Mouse (Mus musculus) embryonic fibroblast, embryonic 13.5 days (primary cell): ENCODE data around the gene Osbp2. TPM values are rescaled to one million over a fixed set of nuclear protein-coding genes. Genes with fewer than 3 reads are reported as not detected.
A peak's percentile ranks its signal among the peaks of the same experiment; 100 is the strongest.

Source experiments
- H3K27ac ChIP-seq: 2 replicates; pipeline ENCODE4 v1.5.1; 2012; ENCODE audit warnings: low read length, control low read depth, inconsistent platforms; ENCODE audit not compliant: insufficient read depth
- H3K4me1 ChIP-seq: 2 replicates; pipeline ENCODE4 v1.6.1; 2011; ENCODE audit warnings: low read length; ENCODE audit not compliant: control insufficient read depth, insufficient read depth
- H3K4me3 ChIP-seq: 2 replicates; pipeline ENCODE4 v1.5.1; 2011; ENCODE audit warnings: mild to moderate bottlenecking, control low read depth, low read length; ENCODE audit not compliant: insufficient read depth
- CTCF ChIP-seq: IDR thresholded peaks from 2 replicates; pipeline ENCODE4 v1.5.1; 2011; ENCODE audit warnings: mild to moderate bottlenecking, control low read depth, low read length, moderate library complexity, borderline replicate concordance; ENCODE audit not compliant: insufficient read depth
- POLR2A ChIP-seq: IDR thresholded peaks from 2 replicates; pipeline ENCODE4 v1.6.1; 2011; ENCODE audit warnings: low read depth, mild to moderate bottlenecking, control low read depth, low read length, moderate library complexity
- polyA plus RNA-seq: library from polyadenylated mRNA; stranded (reverse); fragments of >200 nt; gene quantifications from 2 replicates; pipeline ENCODE4 v1.2.4, GENCODE M21; 2011; ENCODE audit warnings: low read depth; ENCODE audit not compliant: missing spikeins, insufficient read length

Osbp2 gene
- polyA plus RNA-seq, 1 experiment, result 1.3 TPM

DNA sequence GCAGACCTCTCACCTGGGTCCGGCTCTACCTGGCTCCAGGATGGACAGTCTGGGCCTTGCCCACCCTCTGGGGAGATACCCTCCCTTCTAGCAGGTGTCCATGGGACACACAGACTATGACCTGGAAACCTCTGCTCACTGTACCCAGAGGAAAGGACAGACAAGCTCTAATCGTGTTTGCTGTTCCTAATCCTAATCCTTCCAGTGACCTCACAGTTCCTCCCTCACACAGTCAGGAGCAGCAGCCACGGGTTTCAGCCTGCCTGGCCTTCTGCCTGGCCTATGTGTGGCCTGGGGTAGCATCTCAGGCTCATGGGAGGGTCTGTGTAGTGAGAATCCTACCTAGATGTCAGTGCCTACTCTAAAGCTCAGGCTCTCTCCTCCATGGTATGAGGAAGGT lies 140.8 kb downstream of the Osbp2 start:
- H3K4me1 ChIP-seq, result no peaks in the 10 kb centered on the region
- TF ChIP-seq CTCF (no peak), POLR2A (no peak)
- H3K27ac ChIP-seq, result no peak overlapping the region
- no peak overlapping the region for H3K4me3 ChIP-seq

GRCm38 (mm10) chr11:3722036-3722435 lies 141.7 kb downstream of the Osbp2 start:
- no peak overlapping the region for H3K4me3 ChIP-seq
- no peaks in the 10 kb centered on the region for H3K4me1 ChIP-seq
- no peak for TF ChIP-seq POLR2A
- no peak overlapping the region for H3K27ac ChIP-seq

DNA sequence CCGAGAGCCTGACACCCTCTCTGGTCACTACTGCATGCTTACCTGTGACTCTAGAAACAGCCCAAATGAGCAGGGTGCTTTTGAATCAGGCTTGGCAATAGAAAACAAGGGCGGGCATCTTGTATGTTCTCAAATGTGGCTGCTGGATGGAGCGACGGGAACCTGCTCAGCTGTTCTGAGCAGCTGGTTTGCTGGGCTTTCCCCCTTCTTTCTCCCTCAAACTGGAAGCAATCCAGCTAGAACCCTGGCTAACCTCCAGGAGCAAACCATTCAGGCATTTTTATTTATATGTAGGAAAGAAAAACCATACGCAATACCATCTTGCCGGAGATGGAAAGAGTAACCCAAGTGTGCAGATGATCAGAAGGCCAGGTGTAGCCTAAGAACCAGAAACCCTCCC lies 147.0 kb downstream of the Osbp2 start:
- TF ChIP-seq POLR2A (no peak), CTCF (no peak)
- Histone ChIP-seq H3K27ac (no peak overlapping the region), H3K4me3 (no peak overlapping the region), H3K4me1 (no peaks in the 10 kb centered on the region)

- TF ChIP-seq POLR2A (no peak), CTCF (peak; percentile 90; the same call in 1 of the 2 replicates)
- Histone ChIP-seq H3K4me1 (no peaks in the 10 kb centered on the region), H3K4me3 (no peak overlapping the region), H3K27ac (no peak overlapping the region)
Observed at GRCm38 (mm10) chr11:3714486-3714885, 149.2 kb downstream of the Osbp2 start.

- no peaks in the 10 kb centered on the region for H3K4me1 ChIP-seq
- TF ChIP-seq CTCF, result no peak
- TF ChIP-seq POLR2A, result no peak
- H3K4me3 ChIP-seq, result no peak overlapping the region
- no peak overlapping the region for H3K27ac ChIP-seq
Observed at GRCm38 (mm10) chr11:3710203-3710602, 153.5 kb downstream of the Osbp2 start.

GRCm38 (mm10) chr11:3707057-3707456 lies 156.6 kb downstream of the Osbp2 start:
- no peak for TF ChIP-seq CTCF
- TF ChIP-seq POLR2A, result no peak
- Histone ChIP-seq H3K27ac (no peak overlapping the region), H3K4me1 (no peaks in the 10 kb centered on the region), H3K4me3 (no peak overlapping the region)

DNA sequence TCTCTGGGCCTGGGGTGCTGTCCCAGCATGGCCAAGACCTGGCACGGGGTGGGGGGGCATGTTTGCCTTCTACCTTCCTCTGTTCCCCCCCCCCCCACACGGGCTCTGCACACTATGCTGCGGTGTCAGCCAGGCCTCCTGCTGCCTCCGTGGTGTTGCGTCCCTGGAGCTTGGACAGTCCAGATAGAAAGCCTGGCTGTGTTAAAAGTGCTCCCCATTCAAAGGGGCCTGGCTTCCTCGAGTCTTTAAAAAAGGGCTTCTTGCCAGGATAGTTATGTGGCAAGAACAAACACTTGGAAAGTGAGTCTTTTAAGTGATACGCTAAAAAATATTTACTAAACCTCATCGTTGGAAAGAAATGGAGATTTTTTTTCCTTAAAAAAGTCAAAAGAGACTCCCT lies 159.3 kb downstream of the Osbp2 start:
- Histone ChIP-seq H3K4me3 (no peak overlapping the region), H3K27ac (no peak overlapping the region), H3K4me1 (no peaks in the 10 kb centered on the region)
- TF ChIP-seq POLR2A, result no peak
- TF ChIP-seq CTCF, result no peak

DNA sequence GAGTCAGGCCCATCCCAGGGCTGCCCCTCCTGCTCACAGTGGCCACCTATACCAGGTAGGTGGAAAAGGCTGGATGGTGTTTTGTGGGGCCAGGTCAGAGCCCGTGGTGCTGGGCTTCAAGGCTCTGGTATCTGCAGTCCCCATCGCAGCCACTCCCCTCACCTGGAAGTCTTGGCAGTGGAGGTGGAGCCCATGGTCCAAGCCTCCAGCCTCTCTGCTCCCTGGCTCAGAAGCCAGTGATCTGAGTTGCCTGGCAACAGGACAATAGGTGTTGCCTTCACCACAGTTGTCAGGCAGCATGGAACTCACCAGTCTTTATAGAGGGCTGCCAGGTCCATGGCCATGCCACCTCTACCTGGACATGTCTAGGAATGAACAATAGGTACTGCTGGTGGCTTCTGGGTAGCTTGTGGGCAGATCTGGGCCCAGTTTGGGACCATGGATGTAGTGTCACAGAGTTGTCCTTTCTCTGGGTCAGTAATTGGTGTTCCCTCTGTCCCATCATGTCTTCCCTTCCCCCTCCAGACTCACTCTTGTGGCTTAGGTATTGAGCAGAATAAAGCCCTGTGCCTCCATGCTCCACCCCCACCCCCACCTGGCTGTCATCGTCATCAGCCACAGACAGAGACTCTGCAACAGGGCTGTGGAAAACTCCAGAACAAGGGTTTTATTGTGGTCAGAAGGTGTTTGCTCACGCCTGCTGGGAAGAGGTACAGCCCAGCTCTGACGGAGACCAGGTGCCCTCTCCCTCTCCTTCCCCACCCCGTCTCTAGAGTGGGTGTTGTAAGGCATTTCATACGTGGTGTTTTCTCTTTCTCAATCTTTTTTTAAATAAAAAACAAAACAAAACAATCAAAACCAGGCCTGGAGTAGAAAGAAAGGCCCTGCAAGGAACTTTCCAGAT lies 160.4 kb downstream of the Osbp2 start:
- H3K4me3 ChIP-seq, result no peak overlapping the region
- no peak overlapping the region for H3K27ac ChIP-seq
- TF ChIP-seq CTCF, result no peak
- no peak for TF ChIP-seq POLR2A
- H3K4me1 ChIP-seq, result no peaks in the 10 kb centered on the region

DNA sequence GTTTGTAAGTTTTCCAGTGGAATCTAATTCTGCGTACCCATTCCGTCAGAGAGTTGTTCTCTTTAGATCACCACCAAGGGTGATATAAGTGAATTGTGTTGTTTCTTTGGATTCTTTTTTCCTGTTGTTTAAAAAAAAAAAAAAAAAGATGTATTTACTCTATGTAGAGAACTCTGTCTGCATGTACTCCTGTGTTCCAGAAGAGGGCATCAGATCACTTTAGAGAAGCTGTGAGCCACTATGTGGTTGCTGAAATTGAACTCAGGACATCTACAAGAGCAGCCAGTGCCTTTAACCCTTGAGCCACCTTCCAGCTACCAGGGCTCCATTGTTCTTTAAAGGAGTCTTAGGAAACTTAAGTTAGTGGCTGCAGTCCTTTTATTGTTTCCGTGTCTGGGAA lies 166.3 kb downstream of the Osbp2 start:
- H3K4me3 ChIP-seq, result no peak overlapping the region

DNA sequence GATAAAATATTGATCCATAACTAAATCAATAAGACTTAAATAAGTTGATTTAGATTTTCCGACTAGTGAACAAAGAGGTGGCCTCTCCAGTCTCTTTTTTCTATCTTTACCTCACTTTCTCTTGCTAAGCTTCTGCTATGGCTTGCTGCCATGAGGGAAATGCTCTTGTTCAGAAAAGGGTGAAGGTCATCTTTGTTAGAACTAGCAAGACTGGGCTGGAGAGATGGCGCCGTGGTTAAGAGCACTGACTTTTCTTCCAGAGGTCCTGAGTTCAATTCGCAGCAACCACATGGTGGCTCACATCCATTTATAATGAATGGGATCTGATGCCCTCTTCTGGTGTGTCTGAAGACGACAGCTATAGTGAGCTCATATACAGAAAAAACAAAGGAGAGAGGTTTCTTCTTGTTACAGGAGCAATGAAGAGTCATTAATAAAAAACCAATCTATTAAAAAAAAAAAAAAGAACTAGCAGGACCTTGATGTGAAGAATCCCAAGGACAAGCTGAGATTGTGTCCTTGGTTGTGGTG lies 167.6 kb downstream of the Osbp2 start:
- no peak overlapping the region for H3K27ac ChIP-seq
- no peak for TF ChIP-seq CTCF
- no peak for TF ChIP-seq POLR2A
- no peaks in the 10 kb centered on the region for H3K4me1 ChIP-seq
- no peak overlapping the region for H3K4me3 ChIP-seq

More for the DNA sequence above, 166.3 kb downstream of the Osbp2 start:
- Histone ChIP-seq H3K27ac (no peak overlapping the region), H3K4me1 (no peaks in the 10 kb centered on the region)
- TF ChIP-seq CTCF, result no peak
- TF ChIP-seq POLR2A, result no peak

- no peak overlapping the region for H3K27ac ChIP-seq
- no peaks in the 10 kb centered on the region for H3K4me1 ChIP-seq
- TF ChIP-seq CTCF, result no peak
- no peak for TF ChIP-seq POLR2A
- H3K4me3 ChIP-seq, result no peak overlapping the region
Observed at GRCm38 (mm10) chr11:3691746-3692145, 172.0 kb downstream of the Osbp2 start.
